Mouse (Mus musculus) layer of hippocampus, postnatal 10 days (tissue): ENCODE measurements at regions not wholly inside any gene's neighbourhood (a gene's known extent, or its start where the extent isn't known, plus 50 kb on each side); places are given as distances from the start of the nearest gene placed in this dataset.

ENCODE experiments used
- DNase-seq, 2 experiments: peaks; one replicate each; pipeline ENCODE4 v3.0.0; 2021; ENCODE audit warnings: low spot score in 2 of 2

DNA sequence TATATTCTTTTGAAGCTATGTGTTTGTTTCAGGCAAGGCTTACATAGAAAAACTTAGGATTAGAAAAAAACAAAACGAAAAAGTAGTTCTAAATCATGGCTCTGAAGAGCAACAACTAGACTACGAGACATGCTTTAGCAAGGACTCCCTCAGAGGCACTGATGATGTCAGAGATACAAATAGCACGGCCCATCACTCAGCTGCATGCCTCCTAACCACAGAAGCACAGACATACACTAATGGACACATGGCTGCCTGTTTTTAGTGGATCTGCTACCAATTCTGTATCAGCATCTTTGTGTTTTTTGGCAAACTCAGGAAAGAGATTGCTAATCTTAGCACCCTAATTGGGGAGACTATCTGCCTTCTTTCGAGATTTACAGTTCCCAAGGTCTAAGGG is 138.6 kb upstream of the Nt5c1b start:
- DNase-seq = no peak

DNA sequence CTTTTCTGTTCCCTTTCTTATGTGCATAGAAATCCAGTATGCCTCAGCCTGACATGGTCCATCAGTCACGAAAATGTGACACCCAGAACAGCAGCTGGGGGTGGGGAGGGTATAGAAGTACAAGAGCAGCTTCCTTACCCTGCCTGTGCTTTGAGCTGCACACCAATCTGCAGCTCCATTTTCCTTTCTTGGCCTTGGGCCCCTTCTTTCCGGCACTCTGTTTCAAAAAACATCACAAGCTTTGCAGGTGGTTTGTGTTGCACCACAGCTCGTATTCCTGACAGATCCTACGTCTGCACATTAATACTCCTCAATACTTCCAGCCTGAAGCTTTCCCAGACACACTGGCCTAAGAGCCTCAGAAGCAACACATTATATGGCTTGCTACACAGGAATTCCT is 138.1 kb upstream of the Nt5c1b start:
- DNase-seq = no peak

DNA sequence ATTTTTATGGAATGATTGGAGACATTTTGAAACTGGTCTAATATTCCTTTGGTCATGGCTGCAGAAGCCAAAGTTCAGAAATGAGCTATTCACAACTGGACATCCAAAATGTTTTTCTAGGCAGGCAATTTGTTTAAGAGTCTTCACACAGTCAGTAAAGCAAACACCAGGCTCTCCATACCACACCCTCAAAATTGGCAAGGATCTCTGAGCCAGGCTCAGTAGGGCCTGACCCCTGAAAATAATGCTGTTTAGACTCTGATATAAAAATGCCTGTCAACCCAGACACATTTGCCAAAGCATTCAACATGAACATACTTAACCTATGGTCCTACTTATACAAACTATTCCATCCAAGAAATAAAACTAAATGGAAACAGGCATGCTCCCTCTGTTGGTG is 121.7 kb upstream of the Nt5c1b start:
- no peak for DNase-seq

DNA sequence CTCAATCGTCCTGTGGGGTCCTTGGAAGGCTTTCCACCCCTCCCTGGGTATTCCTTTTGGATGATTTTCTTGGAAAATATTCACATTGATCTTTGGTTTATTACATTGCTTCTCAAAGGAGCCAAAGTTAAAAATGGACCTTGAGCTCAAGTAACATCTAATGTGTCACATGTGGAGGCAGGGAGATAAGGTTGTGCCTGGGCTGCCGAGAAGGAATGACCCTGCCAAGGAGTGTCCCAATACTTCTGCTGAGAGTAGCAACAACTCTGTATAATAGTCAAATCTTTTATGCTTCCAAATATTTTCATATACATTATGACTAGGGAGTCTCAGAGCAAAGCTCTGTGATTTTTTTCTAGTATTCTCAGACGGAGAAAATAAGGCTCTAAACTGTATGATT is 113.4 kb upstream of the Nt5c1b start:
- no peak for DNase-seq

DNA sequence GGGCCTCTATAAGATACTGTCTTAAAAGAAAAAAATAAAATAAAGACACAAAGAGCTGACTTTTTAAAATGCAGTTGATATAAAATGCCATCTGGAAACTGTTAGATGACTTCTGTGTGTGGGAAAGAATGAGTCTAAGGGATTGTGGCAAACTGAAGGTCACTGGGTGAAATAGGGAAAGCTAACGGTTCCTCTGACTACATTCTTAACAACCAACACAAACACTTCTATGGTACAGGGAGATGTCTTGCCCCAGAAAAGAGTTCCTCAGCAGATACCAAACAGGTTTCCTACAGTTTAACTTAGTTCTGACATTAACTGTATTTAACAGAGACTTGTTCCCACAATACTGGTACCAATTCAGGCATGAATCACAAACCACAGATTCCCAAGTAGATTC is 103.6 kb upstream of the Nt5c1b start:
- DNase-seq = no peak

DNA sequence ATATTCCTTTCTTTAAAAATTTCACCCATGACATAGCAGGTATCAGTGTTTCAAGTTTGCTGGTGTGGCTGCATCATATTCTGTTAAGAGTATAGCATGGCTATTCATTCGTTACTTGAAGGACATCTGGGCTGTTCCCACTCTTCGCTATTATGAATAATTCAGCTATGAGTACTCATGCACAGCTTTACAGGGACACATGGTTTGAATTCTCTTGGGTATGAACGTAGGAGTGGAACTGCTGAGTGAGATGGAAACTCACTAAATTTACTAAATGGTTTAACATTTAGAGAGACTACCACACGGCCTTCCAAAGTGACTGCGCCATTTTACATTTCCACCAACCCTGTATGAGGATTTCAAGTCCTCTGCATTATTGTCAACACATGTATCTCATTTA is 97.7 kb upstream of the Nt5c1b start:
- DNase-seq = no peak

DNA sequence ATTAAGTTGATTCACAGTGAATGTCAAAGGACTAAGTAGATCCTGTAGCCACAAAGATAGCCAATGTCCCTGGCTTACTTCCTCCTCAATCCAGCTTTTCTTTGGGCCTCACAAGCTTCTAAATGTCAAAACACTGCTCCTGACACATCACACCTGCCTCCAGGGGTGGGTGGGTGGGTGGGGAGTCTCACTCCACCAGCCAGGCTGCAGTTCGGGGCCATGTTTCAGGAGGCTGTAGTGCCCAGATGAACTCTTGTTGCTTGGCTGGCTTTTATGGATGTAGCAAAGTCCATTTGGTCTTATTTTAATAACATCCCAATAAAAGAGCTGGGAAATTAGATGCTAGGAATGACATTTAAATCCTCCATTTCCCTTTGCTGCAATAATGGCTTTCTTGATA is 94.5 kb upstream of the Nt5c1b start:
- DNase-seq = no peak

DNA sequence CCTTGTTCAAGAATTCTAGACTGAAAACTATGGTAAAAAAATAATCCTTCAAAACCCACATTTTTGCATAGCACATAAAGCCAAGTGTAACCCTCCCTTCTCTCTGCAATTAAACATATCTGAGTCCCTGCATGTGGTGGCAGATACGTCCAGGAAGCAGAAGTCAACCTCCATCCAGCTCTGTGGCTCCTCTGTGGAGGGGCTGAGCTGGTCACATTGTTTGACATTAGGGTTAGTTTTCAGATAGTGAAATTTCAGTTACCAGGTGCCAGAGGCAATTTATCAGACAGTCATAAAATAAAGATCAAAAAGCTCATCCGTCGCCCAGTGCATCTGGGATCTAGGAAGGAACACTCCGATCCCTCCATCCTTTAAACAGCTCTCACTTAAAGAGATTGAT is 77.1 kb upstream of the Nt5c1b start:
- no peak for DNase-seq

DNA sequence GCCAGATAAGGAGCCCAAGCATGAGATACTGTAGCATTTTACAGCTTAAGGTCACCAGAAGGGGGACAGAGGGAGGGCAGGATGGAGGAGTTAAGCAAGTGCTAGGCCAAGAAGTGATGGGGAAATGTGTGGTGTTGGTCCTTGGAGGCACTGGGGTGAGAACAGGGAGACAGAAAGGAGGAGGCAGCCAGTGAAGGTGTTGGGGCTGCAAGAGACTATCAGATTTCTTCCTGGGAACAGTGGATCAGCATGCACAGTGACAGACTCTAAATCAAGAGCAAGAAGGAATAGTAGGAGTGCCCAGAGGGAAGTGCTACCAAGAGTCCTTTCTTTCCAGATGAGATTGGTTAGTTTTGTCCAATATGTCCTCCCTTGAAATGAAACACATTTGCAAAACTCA is 63.8 kb upstream of the Nt5c1b start:
- DNase-seq = no peak
